Mouse (Mus musculus) stomach, embryonic 14.5 days (tissue): ENCODE data around the gene Rufy1. TPM values are rescaled to one million over a fixed set of nuclear protein-coding genes. Genes with fewer than 3 reads are reported as not detected.

Source experiments
- ATAC-seq: fragments of 200-750 bp; cut with Nextera tagmentation; 2 replicates; pipeline ENCODE4 v1.8.0; 2017; ENCODE audit warnings: low read depth, moderate TSS enrichment; ENCODE audit not compliant: insufficient number of reproducible peaks, insufficient read depth, low FRiP score
- H3K27ac ChIP-seq: fragments of 300-500 bp; sonication (generic); 2 replicates; pipeline ENCODE4 v1.5.1; 2014; ENCODE audit warnings: mild to moderate bottlenecking, low read length, moderate library complexity, mixed read lengths
- H3K27me3 ChIP-seq: fragments of 300-500 bp; sonication (generic); 2 replicates; pipeline ENCODE4 v1.6.1; 2014; ENCODE audit warnings: low read length, control low read depth, mixed read lengths; ENCODE audit not compliant: control insufficient read depth, insufficient read depth
- H3K36me3 ChIP-seq: fragments of 300-500 bp; sonication (generic); 2 replicates; pipeline ENCODE4 v1.6.1; 2014; ENCODE audit warnings: mild to moderate bottlenecking, control low read depth, low read length, moderate library complexity, mixed read lengths; ENCODE audit not compliant: control insufficient read depth, insufficient read depth
- H3K4me1 ChIP-seq: fragments of 300-500 bp; sonication (generic); 2 replicates; pipeline ENCODE4 v1.6.1; 2014; ENCODE audit warnings: low read length, control low read depth, mixed read lengths; ENCODE audit not compliant: control insufficient read depth, insufficient read depth
- H3K4me2 ChIP-seq: fragments of 300-500 bp; sonication (generic); replicated peaks from 2 replicates; pipeline ENCODE4 v1.6.1; 2014; ENCODE audit warnings: low read depth, low read length, control low read depth
- H3K4me3 ChIP-seq: fragments of 300-500 bp; sonication (generic); 2 replicates; pipeline ENCODE4 v1.5.1; 2014; ENCODE audit warnings: low read depth, low read length, control low read depth
- H3K9ac ChIP-seq: fragments of 300-500 bp; sonication (generic); replicated peaks from 2 replicates; pipeline ENCODE4 v1.6.1; 2014; ENCODE audit warnings: low read depth, mild to moderate bottlenecking, control low read depth, low read length, moderate library complexity, mixed read lengths
- H3K9me3 ChIP-seq: fragments of 300-500 bp; sonication (generic); 2 replicates; pipeline ENCODE4 v1.6.1; 2016; ENCODE audit warnings: low read depth, low read length, control low read depth; ENCODE audit not compliant: control insufficient read depth
- WGBS: fragments of 180-500 bp; shearing (Covaris S2); extraction: QIAGEN DNeasy Blood & Tissue Kit; methylation state at CpG from one replicate; pipeline ENCODE4 v1.1.7; 2014; 5-methylcytosine and 5-hydroxymethylcytosine counted together
- polyA plus RNA-seq: library from polyadenylated mRNA; unstranded; fragments of >200 nt; fragmentation: Nextera tagmentation; extraction: Ambion mirVana; gene quantifications from 2 replicates; pipeline ENCODE4 v1.2.1, GENCODE M21; 2014

Rufy1 gene
- polyA plus RNA-seq, 1 experiment from 2014 or later: 23.0 TPM

DNA sequence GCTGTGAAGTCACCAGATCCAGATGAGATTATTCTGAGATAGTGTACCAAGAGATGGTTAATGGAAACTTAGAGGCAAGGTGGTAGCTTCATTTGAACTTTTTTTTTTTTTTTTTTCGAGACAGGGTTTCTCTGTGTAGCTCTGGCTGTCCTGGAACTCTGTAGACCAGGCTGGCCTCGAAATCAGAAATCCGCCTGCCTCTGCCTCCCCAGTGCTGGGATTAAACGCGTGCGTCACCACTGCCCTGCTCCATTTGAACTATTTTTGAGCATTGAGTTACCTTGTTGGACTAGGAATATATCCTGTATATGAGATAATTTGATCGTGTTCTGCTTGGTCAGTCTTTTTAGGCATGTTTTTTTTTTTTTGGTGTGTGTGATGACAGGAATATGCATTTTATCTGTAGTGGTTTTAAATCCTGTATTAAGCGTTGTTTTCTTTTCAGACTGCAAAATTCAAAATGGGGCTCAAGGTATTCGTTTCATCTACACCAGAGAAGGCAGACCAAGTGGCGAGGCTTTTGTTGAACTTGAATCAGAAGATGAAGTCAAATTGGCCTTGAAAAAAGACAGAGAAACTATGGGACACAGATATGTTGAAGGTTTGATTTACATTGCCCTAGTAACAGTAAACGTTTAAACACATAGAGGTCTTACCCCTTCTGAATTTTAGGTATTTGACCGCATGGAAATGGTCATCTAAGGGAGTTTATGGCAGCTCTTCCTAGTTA, 51.7 kb downstream of the Rufy1 start:
- 53% methylated on average over 12 of the region's 12 CpGs for WGBS
- Histone ChIP-seq H3K4me2 (peak overlapping the region; percentile 91), H3K36me3 (peaks cover 38% of the 10 kb centered on the region), H3K4me1 (peaks cover 14% of the 10 kb centered on the region), H3K27ac (no peak overlapping the region; the same call in 1 of the 2 replicates), H3K9me3 (no peaks in the 10 kb centered on the region), H3K9ac (peak overlapping the region; percentile 97), H3K4me3 (peak overlapping the region; percentile 95), H3K27me3 (no peaks in the 10 kb centered on the region)
- ATAC-seq: no peak

DNA sequence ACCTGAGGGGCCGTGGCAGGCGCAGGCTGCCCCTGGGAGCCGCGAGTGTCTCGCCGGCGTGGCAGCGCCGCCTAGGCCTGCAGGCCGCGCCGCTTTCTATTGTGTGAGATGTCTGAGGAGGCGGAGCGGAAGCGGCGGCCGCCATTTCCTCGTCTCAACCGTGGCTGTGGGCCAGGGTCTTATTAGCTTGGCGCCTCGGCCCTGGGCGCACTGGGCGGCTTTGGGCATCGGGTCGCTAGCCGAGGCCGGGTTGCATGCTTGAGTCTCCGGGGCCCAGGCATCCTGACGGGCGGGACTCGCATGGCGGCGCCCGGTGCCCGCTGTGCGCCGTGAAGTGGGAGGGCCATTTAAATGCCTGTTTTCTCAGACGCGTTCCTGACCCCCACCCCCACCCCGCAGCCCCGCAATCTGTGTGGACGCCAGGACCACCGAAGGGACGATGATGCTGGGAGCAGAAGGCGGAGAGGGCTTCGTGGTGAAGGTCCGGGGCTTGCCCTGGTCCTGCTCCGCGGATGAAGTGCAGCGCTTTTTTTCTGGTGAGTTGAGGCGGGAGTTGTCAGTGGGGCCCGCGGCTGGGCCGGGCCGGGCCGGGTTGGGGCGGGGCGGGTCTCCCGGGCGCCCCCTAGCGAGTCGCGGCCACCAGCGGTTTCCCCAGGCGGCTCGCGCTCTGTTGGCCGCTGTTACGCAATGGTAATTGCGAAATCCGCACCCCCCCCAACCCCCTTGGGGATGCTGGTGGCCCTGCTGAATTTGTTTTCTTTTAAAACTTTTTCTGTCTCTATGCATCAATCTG, 52.8 kb downstream of the Rufy1 start:
- Histone ChIP-seq H3K36me3 (peaks cover 31% of the 10 kb centered on the region), H3K27ac (peak overlapping the region; percentile 100), H3K9me3 (no peaks in the 10 kb centered on the region), H3K27me3 (no peaks in the 10 kb centered on the region), H3K4me2 (peak overlapping the region; percentile 91), H3K4me3 (peak overlapping the region; percentile 95), H3K9ac (peak overlapping the region; percentile 97), H3K4me1 (peaks cover 14% of the 10 kb centered on the region)
- under 1% methylated on average over 69 of the region's 71 CpGs for WGBS
- ATAC-seq: peak; percentile 77

DNA sequence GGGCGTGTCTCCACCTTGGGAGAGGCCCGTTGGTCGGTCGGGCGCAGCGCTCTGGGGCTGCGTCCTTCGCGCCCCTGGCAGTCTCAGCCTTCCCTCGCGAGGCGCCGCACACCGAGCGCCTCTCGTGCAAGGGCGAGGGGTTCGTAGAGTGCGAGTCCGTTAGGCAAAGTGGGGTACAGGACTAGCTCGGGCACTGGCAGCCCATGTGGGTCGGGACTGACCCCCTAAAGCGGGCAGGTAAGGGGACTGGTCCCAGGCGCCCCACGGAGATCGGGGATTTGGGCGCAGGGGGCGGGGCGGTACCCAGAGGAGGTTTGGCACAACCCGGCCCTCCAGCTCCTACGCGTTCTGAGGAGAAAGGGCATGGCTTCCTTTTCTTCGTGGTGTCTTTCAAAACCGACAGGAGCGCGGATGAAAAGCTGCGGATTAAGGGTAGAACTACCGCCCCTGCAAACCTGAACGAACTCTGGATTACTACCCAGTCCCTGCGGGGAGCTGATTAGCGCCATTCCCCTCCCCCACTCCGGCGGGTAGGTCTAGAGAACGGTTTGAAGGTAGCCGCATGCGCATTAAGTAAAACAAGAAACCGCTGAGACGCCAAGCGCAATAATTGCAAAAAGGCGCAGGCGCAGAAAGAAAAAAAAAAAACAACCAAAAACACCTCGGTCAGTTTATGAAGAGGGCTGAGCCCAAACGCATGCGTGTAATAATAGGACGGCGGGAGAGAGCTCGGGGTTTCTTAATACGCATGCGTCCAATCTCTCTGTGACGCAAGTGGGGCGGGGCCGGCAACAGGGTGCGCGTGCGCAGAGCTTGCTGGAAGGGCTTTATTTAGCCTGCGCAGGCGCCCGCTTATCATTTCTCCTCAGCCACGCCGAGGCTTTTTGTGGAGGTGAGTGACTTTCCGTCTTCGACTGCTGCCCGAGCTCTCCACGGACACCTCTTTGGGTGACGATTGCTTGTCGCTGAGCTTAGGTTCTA, 53.7 kb downstream of the Rufy1 start, which contains the start of gene Hnrnph1:
Gene Hnrnph1, plus strand, starts transcription at position 80 of the 981 bp plus-strand sequence.
- peak within 1 kb of the TSS; percentile 97 for H3K9ac ChIP-seq
- peak within 1 kb of the TSS; percentile 100 for H3K27ac ChIP-seq
- no peaks in the 10 kb centered on the region for H3K27me3 ChIP-seq
- under 1% methylated on average over 76 of the region's 76 CpGs for WGBS
- H3K36me3 ChIP-seq: peaks cover 22% of the 10 kb centered on the region
- peak within 1 kb of the TSS; percentile 91 for H3K4me2 ChIP-seq
- H3K9me3 ChIP-seq: no peaks in the 10 kb centered on the region
- peaks cover 14% of the 10 kb centered on the region for H3K4me1 ChIP-seq
- H3K4me3 ChIP-seq: peak within 1 kb of the TSS; percentile 95
- ATAC-seq: peak; percentile 93

DNA sequence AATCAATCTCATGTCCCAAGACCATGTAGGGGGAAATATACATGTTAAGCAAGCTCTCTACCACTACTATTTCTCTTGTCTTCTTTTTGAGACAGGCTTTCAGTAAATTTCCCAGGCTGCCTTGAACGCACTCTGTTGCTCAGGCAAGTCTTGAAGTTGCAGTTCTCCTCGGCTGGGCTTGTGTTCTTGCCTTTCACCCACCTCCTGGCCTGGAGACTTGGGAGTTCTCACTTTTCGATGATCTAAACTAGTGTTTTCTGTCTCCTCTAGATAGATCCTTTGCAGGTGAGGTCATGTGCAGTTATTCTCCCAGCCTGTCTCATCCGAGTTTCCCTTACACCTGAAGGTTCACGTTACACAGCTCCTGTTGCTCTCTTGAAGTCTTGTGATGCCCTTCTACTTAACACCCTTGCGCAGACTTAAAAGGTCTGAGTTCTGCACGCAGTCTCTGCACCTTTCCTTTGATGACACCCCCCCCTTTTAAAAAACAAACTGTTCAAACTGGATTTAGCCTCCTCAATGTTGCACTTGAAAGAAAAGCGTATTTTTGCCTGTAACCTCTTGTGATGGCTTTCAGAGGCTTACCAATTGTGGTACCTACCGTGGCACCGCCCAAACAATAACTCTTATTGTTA, 54.7 kb downstream of the Rufy1 start:
- H3K4me1 ChIP-seq: peaks cover 14% of the 10 kb centered on the region
- peak overlapping the region; percentile 99 for H3K27ac ChIP-seq
- no peak for ATAC-seq
- 23% methylated on average over 10 of the region's 10 CpGs for WGBS
- H3K4me3 ChIP-seq: peak overlapping the region; percentile 95
- H3K9me3 ChIP-seq: no peaks in the 10 kb centered on the region
- H3K27me3 ChIP-seq: no peaks in the 10 kb centered on the region
- peak overlapping the region; percentile 82 for H3K9ac ChIP-seq
- H3K4me2 ChIP-seq: peak overlapping the region; percentile 91
- peaks cover 16% of the 10 kb centered on the region for H3K36me3 ChIP-seq

DNA sequence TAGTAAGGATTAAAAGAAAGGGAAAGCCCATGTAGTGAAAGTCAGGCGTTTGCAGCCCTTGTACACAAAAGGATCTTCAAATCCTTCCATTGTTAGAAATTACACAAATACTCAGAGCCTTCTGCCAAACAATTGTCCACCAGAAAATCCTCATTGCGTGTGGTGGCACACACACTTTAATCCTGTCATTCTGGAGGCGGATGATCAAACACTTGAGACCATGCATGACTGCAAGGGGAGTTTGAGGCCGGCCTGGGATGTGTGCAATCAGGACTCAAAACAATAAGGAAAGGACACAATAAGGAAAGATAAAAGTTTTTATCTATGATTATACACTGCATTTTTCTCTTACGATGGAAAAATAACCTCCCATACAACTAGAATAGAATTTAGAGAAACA, 55.5 kb downstream of the Rufy1 start:
- H3K4me3 ChIP-seq: no peak overlapping the region
- H3K36me3 ChIP-seq: peaks cover 15% of the 10 kb centered on the region
- no peaks in the 10 kb centered on the region for H3K27me3 ChIP-seq
- H3K4me2 ChIP-seq: no peak overlapping the region
- H3K4me1 ChIP-seq: peaks cover 18% of the 10 kb centered on the region
- no peak overlapping the region for H3K9ac ChIP-seq
- WGBS: 75% methylated on average over 5 of the region's 5 CpGs
- no peak for ATAC-seq
- no peak overlapping the region for H3K27ac ChIP-seq
- H3K9me3 ChIP-seq: no peaks in the 10 kb centered on the region

DNA sequence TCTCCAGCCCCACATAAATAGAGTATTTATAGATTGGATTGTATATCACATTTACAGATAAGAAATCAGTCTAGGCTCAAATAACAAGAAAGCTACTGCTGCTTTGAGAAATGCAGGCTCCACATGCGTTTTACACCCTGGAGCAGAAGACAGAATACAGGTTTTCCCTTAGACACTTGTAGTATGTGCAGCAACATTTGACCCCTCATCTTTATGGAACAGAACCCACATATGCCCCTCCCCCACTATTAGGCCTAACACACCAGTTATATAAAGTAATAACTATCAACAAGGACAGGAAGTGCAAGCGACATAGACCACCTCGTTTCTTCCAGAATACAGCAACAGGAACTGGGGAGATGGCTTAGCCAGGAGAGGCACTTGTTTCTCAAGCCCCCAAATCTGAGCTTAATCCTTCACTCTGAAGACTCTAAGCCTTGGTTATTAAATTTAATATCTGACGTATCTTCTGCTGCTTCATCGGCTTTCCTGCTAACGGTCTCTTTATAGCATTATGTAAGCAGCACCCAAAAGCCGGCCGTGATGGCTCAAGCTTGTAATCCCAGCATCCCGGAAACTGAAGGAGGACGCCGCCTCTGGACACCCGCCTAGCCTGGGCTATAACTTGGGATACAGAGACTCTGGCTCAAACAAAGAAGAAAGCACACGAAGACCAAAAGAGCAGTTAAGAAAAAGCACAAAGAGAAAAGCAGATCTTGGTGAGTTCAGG, 56.5 kb downstream of the Rufy1 start:
- ATAC-seq: no peak
- Histone ChIP-seq H3K9ac (no peak overlapping the region), H3K27ac (no peak overlapping the region), H3K36me3 (peaks cover 6% of the 10 kb centered on the region), H3K4me2 (no peak overlapping the region), H3K4me3 (no peak overlapping the region), H3K9me3 (no peaks in the 10 kb centered on the region), H3K27me3 (no peaks in the 10 kb centered on the region), H3K4me1 (peaks cover 13% of the 10 kb centered on the region)
- WGBS: 91% methylated on average over 13 of the region's 13 CpGs

DNA sequence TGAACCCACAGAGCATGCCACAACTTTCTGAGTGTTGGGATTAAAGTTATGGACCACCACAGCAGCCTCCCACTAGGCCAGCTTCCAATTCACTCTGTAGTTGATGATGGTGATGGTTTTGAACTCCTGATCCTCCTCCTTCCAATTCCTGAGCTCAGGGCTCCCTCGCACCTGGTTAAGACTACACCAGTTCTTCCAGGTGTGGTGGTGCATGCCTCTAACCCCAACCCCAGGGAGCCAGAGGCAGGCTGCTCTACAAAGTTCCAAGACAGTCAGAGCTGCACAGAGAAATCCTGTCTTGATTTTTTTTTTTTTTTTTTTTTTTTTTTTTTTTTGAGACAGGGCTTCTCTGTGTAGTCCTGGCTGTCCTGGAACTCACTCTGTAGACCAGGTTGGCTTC, 57.3 kb downstream of the Rufy1 start:
- no peaks in the 10 kb centered on the region for H3K9me3 ChIP-seq
- no peak for ATAC-seq
- no peak overlapping the region for H3K9ac ChIP-seq
- H3K36me3 ChIP-seq: no peaks in the 10 kb centered on the region
- H3K27me3 ChIP-seq: no peaks in the 10 kb centered on the region
- no peak overlapping the region for H3K4me3 ChIP-seq
- 93% methylated on average over 1 of the region's 1 CpGs for WGBS
- no peak overlapping the region for H3K4me2 ChIP-seq
- no peak overlapping the region for H3K27ac ChIP-seq
- H3K4me1 ChIP-seq: peaks cover 9% of the 10 kb centered on the region; the same call in 1 of the 2 replicates
